Mouse (Mus musculus): ENCODE data around the gene Lcp2. TPM values are rescaled to one million over a fixed set of nuclear protein-coding genes. Genes with fewer than 3 reads are reported as not detected.
"Not testable (repeated sequence)": the region's sequence is repeated elsewhere in the genome, so short reads cannot be mapped to it uniquely, and the experiment has no call there.

Gene Lcp2
- polyA plus RNA-seq, 1 experiment from 2014 or later = 1.5 TPM

- Histone ChIP-seq H3K4me1 (ENCODE audit: control insufficient read depth in 2 of 2, insufficient read depth in 2 of 2, low read length in 2 of 2) (no peaks in the 10 kb centered on the region), H3K36me3 (ENCODE audit: control insufficient read depth, insufficient read depth, low read length) (no peaks in the 10 kb centered on the region), H3K4me3 (ENCODE audit: control insufficient read depth in 1 of 2, insufficient read depth in 1 of 2, low read depth in 1 of 2, low read length in 2 of 2) (no peak overlapping the region), H3K9ac (ENCODE audit: low read length) (no peak overlapping the region), H3K27ac (replicated peaks in 1 of 2; ENCODE audit: control insufficient read depth in 1 of 2, insufficient read depth in 1 of 2, low read depth in 2 of 2, low read length in 2 of 2) (no peak overlapping the region), H3K9me3 (ENCODE audit: control insufficient read depth, low read length) (no peaks in the 10 kb centered on the region), H3K27me3 (ENCODE audit: control insufficient read depth, insufficient read depth, low read length) (0 out of 2 replicates have a peak, but pooled peaks cover 3% of the 10 kb centered on the region), H3K4me2 (ENCODE audit: low read length) (no peak overlapping the region)
- no peak for ATAC-seq (ENCODE audit: insufficient number of reproducible peaks, insufficient read depth, low FRiP score, low read depth)
- WGBS = 32% methylated on average over 2 of the region's 2 CpGs
These were observed 69.9 kb downstream of the Lcp2 start for GRCm38 (mm10) chr11:34116572-34117135.

- Histone ChIP-seq H3K4me2 (ENCODE audit: low read length) (no peak overlapping the region), H3K4me1 (ENCODE audit: control insufficient read depth in 2 of 2, insufficient read depth in 2 of 2, low read length in 2 of 2) (no peaks in the 10 kb centered on the region), H3K27ac (replicated peaks in 1 of 2; ENCODE audit: control insufficient read depth in 1 of 2, insufficient read depth in 1 of 2, low read depth in 2 of 2, low read length in 2 of 2) (no peak overlapping the region), H3K27me3 (ENCODE audit: control insufficient read depth, insufficient read depth, low read length) (0 out of 2 replicates have a peak, but pooled peaks cover 3% of the 10 kb centered on the region), H3K36me3 (ENCODE audit: control insufficient read depth, insufficient read depth, low read length) (no peaks in the 10 kb centered on the region), H3K4me3 (ENCODE audit: control insufficient read depth in 1 of 2, insufficient read depth in 1 of 2, low read depth in 1 of 2, low read length in 2 of 2) (no peak overlapping the region), H3K9ac (ENCODE audit: low read length) (no peak overlapping the region), H3K9me3 (ENCODE audit: control insufficient read depth, low read length) (no peaks in the 10 kb centered on the region)
- ATAC-seq (ENCODE audit: insufficient number of reproducible peaks, insufficient read depth, low FRiP score, low read depth) = no peak
- 72% methylated on average over 3 of the region's 3 CpGs for WGBS
These were observed 70.9 kb downstream of the Lcp2 start for GRCm38 (mm10) chr11:34117581-34117980.

GRCm38 (mm10) chr11:34118319-34118718, 71.6 kb downstream of the Lcp2 start:
- H3K27ac ChIP-seq (replicated peaks in 1 of 2; ENCODE audit: control insufficient read depth in 1 of 2, insufficient read depth in 1 of 2, low read depth in 2 of 2, low read length in 2 of 2) = no peak overlapping the region
- H3K36me3 ChIP-seq (ENCODE audit: control insufficient read depth, insufficient read depth, low read length) = no peaks in the 10 kb centered on the region
- WGBS = 79% methylated on average over 3 of the region's 3 CpGs
- H3K9me3 ChIP-seq (ENCODE audit: control insufficient read depth, low read length) = no peaks in the 10 kb centered on the region
- H3K4me1 ChIP-seq (ENCODE audit: control insufficient read depth in 2 of 2, insufficient read depth in 2 of 2, low read length in 2 of 2) = no peaks in the 10 kb centered on the region
- H3K27me3 ChIP-seq (ENCODE audit: control insufficient read depth, insufficient read depth, low read length) = 0 out of 2 replicates have a peak, but pooled peaks cover 3% of the 10 kb centered on the region
- no peak overlapping the region for H3K9ac ChIP-seq (ENCODE audit: low read length)
- no peak overlapping the region for H3K4me3 ChIP-seq (ENCODE audit: control insufficient read depth in 1 of 2, insufficient read depth in 1 of 2, low read depth in 1 of 2, low read length in 2 of 2)
- H3K4me2 ChIP-seq (ENCODE audit: low read length) = no peak overlapping the region
- no peak for ATAC-seq (ENCODE audit: insufficient number of reproducible peaks, insufficient read depth, low FRiP score, low read depth)

- H3K36me3 ChIP-seq (ENCODE audit: control insufficient read depth, insufficient read depth, low read length) = no peaks in the 10 kb centered on the region
- no peak overlapping the region for H3K4me2 ChIP-seq (ENCODE audit: low read length)
- H3K27me3 ChIP-seq (ENCODE audit: control insufficient read depth, insufficient read depth, low read length) = 0 out of 2 replicates have a peak, but pooled peaks cover 6% of the 10 kb centered on the region
- H3K4me1 ChIP-seq (ENCODE audit: control insufficient read depth in 2 of 2, insufficient read depth in 2 of 2, low read length in 2 of 2) = peaks cover 2 to 4% of the 10 kb centered on the region in 2 experiments; a peak in 3 of 4 replicates
- no peak overlapping the region for H3K4me3 ChIP-seq (ENCODE audit: control insufficient read depth in 1 of 2, insufficient read depth in 1 of 2, low read depth in 1 of 2, low read length in 2 of 2)
- H3K9me3 ChIP-seq (ENCODE audit: control insufficient read depth, low read length) = no peaks in the 10 kb centered on the region
- no peak overlapping the region for H3K9ac ChIP-seq (ENCODE audit: low read length)
- WGBS = 10% methylated on average over 2 of the region's 2 CpGs
- no peak for ATAC-seq (ENCODE audit: insufficient number of reproducible peaks, insufficient read depth, low FRiP score, low read depth)
- H3K27ac ChIP-seq (replicated peaks in 1 of 2; ENCODE audit: control insufficient read depth in 1 of 2, insufficient read depth in 1 of 2, low read depth in 2 of 2, low read length in 2 of 2) = no peak overlapping the region
These were observed 76.4 kb downstream of the Lcp2 start for GRCm38 (mm10) chr11:34123147-34123546.

- no peak overlapping the region for H3K9ac ChIP-seq (ENCODE audit: low read length)
- no peaks in the 10 kb centered on the region for H3K9me3 ChIP-seq (ENCODE audit: control insufficient read depth, low read length)
- 0 out of 2 replicates have a peak, but pooled peaks cover 6% of the 10 kb centered on the region for H3K27me3 ChIP-seq (ENCODE audit: control insufficient read depth, insufficient read depth, low read length)
- H3K4me2 ChIP-seq (ENCODE audit: low read length) = no peak overlapping the region
- no peak overlapping the region for H3K27ac ChIP-seq (replicated peaks in 1 of 2; ENCODE audit: control insufficient read depth in 1 of 2, insufficient read depth in 1 of 2, low read depth in 2 of 2, low read length in 2 of 2)
- ATAC-seq (ENCODE audit: insufficient number of reproducible peaks, insufficient read depth, low FRiP score, low read depth) = no peak
- H3K36me3 ChIP-seq (ENCODE audit: control insufficient read depth, insufficient read depth, low read length) = no peaks in the 10 kb centered on the region
- no peak overlapping the region for H3K4me3 ChIP-seq (ENCODE audit: control insufficient read depth in 1 of 2, insufficient read depth in 1 of 2, low read depth in 1 of 2, low read length in 2 of 2)
- H3K4me1 ChIP-seq (ENCODE audit: control insufficient read depth in 2 of 2, insufficient read depth in 2 of 2, low read length in 2 of 2) = peaks cover 2 to 4% of the 10 kb centered on the region in 2 experiments; a peak in 3 of 4 replicates
- 5% methylated on average over 7 of the region's 7 CpGs for WGBS
These were observed 78.1 kb downstream of the Lcp2 start for GRCm38 (mm10) chr11:34124852-34125251.

GRCm38 (mm10) chr11:34125727-34126126, 79.0 kb downstream of the Lcp2 start:
- ATAC-seq (ENCODE audit: insufficient number of reproducible peaks, insufficient read depth, low FRiP score, low read depth); H3K27ac ChIP-seq (replicated peaks in 1 of 2; ENCODE audit: control insufficient read depth in 1 of 2, insufficient read depth in 1 of 2, low read depth in 2 of 2, low read length in 2 of 2); H3K9ac ChIP-seq (ENCODE audit: low read length); H3K4me1 ChIP-seq (ENCODE audit: control insufficient read depth in 2 of 2, insufficient read depth in 2 of 2, low read length in 2 of 2); H3K27me3 ChIP-seq (ENCODE audit: control insufficient read depth, insufficient read depth, low read length); H3K4me3 ChIP-seq (ENCODE audit: control insufficient read depth in 1 of 2, insufficient read depth in 1 of 2, low read depth in 1 of 2, low read length in 2 of 2); H3K4me2 ChIP-seq (ENCODE audit: low read length); H3K36me3 ChIP-seq (ENCODE audit: control insufficient read depth, insufficient read depth, low read length); H3K9me3 ChIP-seq (ENCODE audit: control insufficient read depth, low read length): not testable (repeated sequence)
- WGBS = 80% methylated on average over 3 of the region's 3 CpGs

- Histone ChIP-seq H3K27ac (replicated peaks in 1 of 2; ENCODE audit: control insufficient read depth in 1 of 2, insufficient read depth in 1 of 2, low read depth in 2 of 2, low read length in 2 of 2) (no peak overlapping the region), H3K36me3 (ENCODE audit: control insufficient read depth, insufficient read depth, low read length) (no peaks in the 10 kb centered on the region), H3K9ac (ENCODE audit: low read length) (no peak overlapping the region), H3K4me2 (ENCODE audit: low read length) (no peak overlapping the region), H3K4me3 (ENCODE audit: control insufficient read depth in 1 of 2, insufficient read depth in 1 of 2, low read depth in 1 of 2, low read length in 2 of 2) (no peak overlapping the region), H3K9me3 (ENCODE audit: control insufficient read depth, low read length) (no peaks in the 10 kb centered on the region), H3K4me1 (ENCODE audit: control insufficient read depth in 2 of 2, insufficient read depth in 2 of 2, low read length in 2 of 2) (peaks cover 2 to 4% of the 10 kb centered on the region in 2 experiments; a peak in 3 of 4 replicates), H3K27me3 (ENCODE audit: control insufficient read depth, insufficient read depth, low read length) (0 out of 2 replicates have a peak, but pooled peaks cover 3% of the 10 kb centered on the region)
- no peak for ATAC-seq (ENCODE audit: insufficient number of reproducible peaks, insufficient read depth, low FRiP score, low read depth)
- WGBS = 55% methylated on average over 2 of the region's 2 CpGs
These were observed 81.7 kb downstream of the Lcp2 start for GRCm38 (mm10) chr11:34128412-34128811.

- no peak overlapping the region for H3K4me2 ChIP-seq (ENCODE audit: low read length)
- H3K4me3 ChIP-seq (ENCODE audit: control insufficient read depth in 1 of 2, insufficient read depth in 1 of 2, low read depth in 1 of 2, low read length in 2 of 2) = no peak overlapping the region
- no peaks in the 10 kb centered on the region for H3K27me3 ChIP-seq (ENCODE audit: control insufficient read depth, insufficient read depth, low read length)
- no peaks in the 10 kb centered on the region for H3K9me3 ChIP-seq (ENCODE audit: control insufficient read depth, low read length)
- no peak for ATAC-seq (ENCODE audit: insufficient number of reproducible peaks, insufficient read depth, low FRiP score, low read depth)
- H3K36me3 ChIP-seq (ENCODE audit: control insufficient read depth, insufficient read depth, low read length) = no peaks in the 10 kb centered on the region
- no peak overlapping the region for H3K9ac ChIP-seq (ENCODE audit: low read length)
- WGBS = 91% methylated on average over 8 of the region's 8 CpGs
- no peak overlapping the region for H3K27ac ChIP-seq (replicated peaks in 1 of 2; ENCODE audit: control insufficient read depth in 1 of 2, insufficient read depth in 1 of 2, low read depth in 2 of 2, low read length in 2 of 2)
- H3K4me1 ChIP-seq (ENCODE audit: control insufficient read depth in 2 of 2, insufficient read depth in 2 of 2, low read length in 2 of 2) = no peaks in the 10 kb centered on the region
These were observed 92.6 kb downstream of the Lcp2 start for GRCm38 (mm10) chr11:34139296-34139695.

Data from heart, embryonic 14.5 days (tissue).